Mouse (Mus musculus): Measurements from ENCODE around the gene Btbd19. TPM values are rescaled to one million over a fixed set of nuclear protein-coding genes. Genes with fewer than 3 reads are reported as not detected.

Btbd19 gene
- total RNA-seq, 2 experiments from 2014 or later = 6.0 to 6.4 TPM

Small RNA genes lying within 50 kb of the gene (microRNA-seq; reads per million reads assigned to microRNA genes)
- gene Gm22398 = not detected

Other genes starting within 250 kb of the Btbd19 start
- 1 to 10 TPM; 3.0 to 3.2 TPM for gene Zswim5, start 248.3 kb downstream of the Btbd19 start, total RNA-seq (2021)
- 100 to 1,000 TPM; 122 to 150 TPM for gene Urod, start 131.3 kb downstream of the Btbd19 start, total RNA-seq (2021)
- gene Hectd3, start 130.4 kb downstream of the Btbd19 start, total RNA-seq (2021) = 10 to 100 TPM; 24.8 to 27.0 TPM
- gene Eif2b3, start 106.3 kb downstream of the Btbd19 start, total RNA-seq (2021) = 10 to 100 TPM; 29.3 to 32.3 TPM
- 1 to 10 TPM; 5.1 to 7.8 TPM for gene Ptch2, start 29.6 kb downstream of the Btbd19 start, total RNA-seq (2021)
- not detected for gene Tctex1d4, start 1.1 kb upstream of the Btbd19 start, total RNA-seq (2021)
- gene Plk3, start 8.2 kb upstream of the Btbd19 start, total RNA-seq (2021) = 10 to 100 TPM in 1 of 2 experiments, 1 to 10 TPM in 1; 4.2 to 13.5 TPM
- 1,000 to 10,000 TPM; 1,173 to 1,206 TPM for gene Rps8, start 30.5 kb upstream of the Btbd19 start, total RNA-seq (2021)
- gene Kif2c, start 56.9 kb upstream of the Btbd19 start, total RNA-seq (2021) = 1 to 10 TPM; 6.9 to 9.6 TPM
- 10 to 100 TPM; 50.4 to 60.9 TPM for gene Tmem53, start 126.2 kb upstream of the Btbd19 start, total RNA-seq (2021)
- gene Armh1, start 126.4 kb upstream of the Btbd19 start, total RNA-seq (2021) = 1 to 10 TPM; 1.5 to 1.8 TPM